Mouse (Mus musculus) olfactory bulb, adult 2 months (tissue): ENCODE measurements around the gene Olfr111. TPM values are rescaled to one million over a fixed set of nuclear protein-coding genes. Genes with fewer than 3 reads are reported as not detected.

Experiments used
- H3K27ac ChIP-seq: fragments of 200-500 bp; 2 replicates; pipeline ENCODE4 v1.5.1; 2012; ENCODE audit warnings: low read depth, low read length; ENCODE audit not compliant: insufficient read depth
- H3K4me1 ChIP-seq: fragments of 200-500 bp; 2 replicates; pipeline ENCODE4 v1.6.1; 2012; ENCODE audit warnings: low read length; ENCODE audit not compliant: control insufficient read depth, insufficient read depth
- H3K4me3 ChIP-seq: fragments of 200-500 bp; 2 replicates; pipeline ENCODE4 v1.5.1; 2012; ENCODE audit warnings: mild to moderate bottlenecking, low read depth, low read length, moderate library complexity; ENCODE audit not compliant: insufficient read depth
- CTCF ChIP-seq: fragments of 200-500 bp; IDR thresholded peaks from 2 replicates; pipeline ENCODE4 v1.5.1; 2012; ENCODE audit warnings: low read depth, mild to moderate bottlenecking, low read length, moderate library complexity; ENCODE audit not compliant: insufficient read depth
- POLR2A ChIP-seq: fragments of 200-500 bp; IDR thresholded peaks from 2 replicates; pipeline ENCODE4 v1.6.1; 2012; ENCODE audit warnings: mild to moderate bottlenecking, low read depth, low read length, moderate library complexity; ENCODE audit not compliant: insufficient read depth
- WGBS: fragments of 180-500 bp; shearing (Covaris S2); methylation state at CpG from one replicate; pipeline ENCODE4 v1.1.7; 2018; 5-methylcytosine and 5-hydroxymethylcytosine counted together
- polyA plus RNA-seq: library from polyadenylated mRNA; stranded (reverse); fragments of >200 nt; gene quantifications from 2 replicates; pipeline ENCODE4 v1.2.4, GENCODE M21; 2012; ENCODE audit warnings: low replicate concordance; ENCODE audit not compliant: missing spikeins, insufficient read depth, insufficient read length

Gene Olfr111
- polyA plus RNA-seq, 1 experiment: not detected

DNA sequence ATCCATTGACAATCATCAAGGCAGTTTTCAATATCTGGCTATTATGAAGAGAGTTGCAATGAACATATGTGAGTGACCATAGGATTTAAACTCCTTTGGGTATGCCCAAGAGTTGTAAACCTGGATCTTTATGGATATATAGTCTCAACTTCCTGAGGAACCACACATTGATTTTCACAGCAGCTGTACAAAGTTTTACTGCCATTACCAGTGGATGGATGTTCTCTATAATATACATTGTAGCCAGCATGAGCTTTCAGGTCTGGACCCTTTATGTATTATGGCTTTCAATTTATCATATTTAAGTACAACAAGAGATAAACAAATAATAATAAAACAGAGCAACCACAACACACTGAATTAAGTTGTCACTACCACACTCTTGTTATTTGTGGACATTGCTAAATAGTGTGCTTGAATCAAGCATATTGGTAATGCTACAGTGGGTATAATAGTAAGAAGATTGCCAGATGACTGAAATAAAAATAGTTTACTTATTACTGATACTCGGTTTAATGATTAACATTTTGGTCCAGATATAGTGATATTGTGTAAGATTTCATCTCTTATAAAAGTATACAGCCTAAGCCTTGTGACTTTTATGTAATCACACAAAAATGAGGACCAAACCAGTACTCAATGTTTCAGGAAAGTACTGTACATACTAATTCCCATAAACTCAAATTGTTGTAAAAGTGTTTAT lies 51.2 kb downstream of the Olfr111 start:
- 48% methylated on average over 1 of the region's 1 CpGs for WGBS
- H3K4me3 ChIP-seq: no peak overlapping the region
- no peak for TF ChIP-seq CTCF
- no peak for TF ChIP-seq POLR2A
- no peaks in the 10 kb centered on the region for H3K4me1 ChIP-seq
- no peak overlapping the region for H3K27ac ChIP-seq

DNA sequence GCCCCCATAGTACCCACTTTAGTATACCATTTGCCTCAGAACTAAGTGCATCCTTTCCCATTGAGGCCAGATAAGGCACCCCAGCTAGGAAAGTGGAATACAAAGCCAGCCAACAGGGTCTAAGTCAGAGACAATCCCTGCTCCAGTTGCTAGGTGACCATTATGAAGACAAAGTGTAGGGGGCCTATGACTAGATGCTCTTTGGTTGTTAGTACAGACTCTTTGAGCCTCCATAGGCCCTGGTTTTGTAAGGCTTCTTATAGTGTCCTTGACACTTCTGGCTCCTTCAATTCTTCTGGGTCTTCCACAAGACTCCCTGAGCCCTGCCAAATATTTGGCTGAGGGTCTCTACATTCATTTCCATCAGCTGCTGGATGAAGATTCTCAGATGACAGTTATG lies 61.5 kb downstream of the Olfr111 start, which contains the start of gene Olfr112:
TSS of gene Olfr112 (minus strand) at position 101 of the 400 bp plus-strand sequence.
- no peak for TF ChIP-seq CTCF
- no peak for TF ChIP-seq POLR2A
- no peak within 1 kb of the TSS for H3K4me3 ChIP-seq
- H3K27ac ChIP-seq: no peak within 1 kb of the TSS
- no peaks in the 10 kb centered on the region for H3K4me1 ChIP-seq

DNA sequence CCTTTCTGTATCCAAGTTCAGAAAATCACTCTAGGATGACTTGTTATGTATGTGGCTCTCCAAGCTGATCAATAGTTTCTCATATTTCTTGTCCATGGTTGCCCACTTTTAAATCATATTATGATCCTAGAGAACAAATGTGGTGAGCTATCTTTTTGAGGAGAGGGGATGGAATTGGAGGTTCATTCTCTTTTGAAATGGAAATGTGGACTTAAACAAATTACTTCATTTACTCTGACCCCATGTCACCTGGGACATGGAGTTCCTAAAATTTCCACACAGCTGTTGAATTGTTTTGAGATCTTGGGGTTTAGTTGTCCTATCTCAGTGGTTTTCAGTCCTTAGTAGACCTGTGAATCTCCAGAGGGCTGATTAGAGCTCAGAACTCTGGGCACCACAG lies 69.7 kb downstream of the Olfr111 start, which contains the start of gene Olfr113:
TSS of gene Olfr113 (minus strand) at position 101 of the 400 bp plus-strand sequence.
- TF ChIP-seq CTCF (no peak), POLR2A (no peak)
- H3K27ac ChIP-seq: no peak within 1 kb of the TSS
- no peak within 1 kb of the TSS for H3K4me3 ChIP-seq
- no peaks in the 10 kb centered on the region for H3K4me1 ChIP-seq

Other genes with a start within 250 kb of the Olfr111 start
- not detected in 2 replicates for gene Olfr98, start 244.3 kb upstream of the Olfr111 start, polyA plus RNA-seq
- gene H2-M3, start 237.8 kb upstream of the Olfr111 start, polyA plus RNA-seq: not detected in 2 replicates
- gene Olfr99, start 224.6 kb upstream of the Olfr111 start, polyA plus RNA-seq: not detected in 2 replicates
- gene Olfr101, start 203.7 kb upstream of the Olfr111 start, polyA plus RNA-seq: not detected in 2 replicates
- not detected in 2 replicates for gene Olfr102, start 191.0 kb upstream of the Olfr111 start, polyA plus RNA-seq
- not detected in 2 replicates for gene Olfr103, start 168.3 kb upstream of the Olfr111 start, polyA plus RNA-seq
- not detected in 2 replicates for gene Olfr104-ps, start 148.4 kb upstream of the Olfr111 start, polyA plus RNA-seq
- gene Olfr105-ps, start 129.0 kb upstream of the Olfr111 start, polyA plus RNA-seq: not detected in 2 replicates
- gene Olfr106-ps, start 117.6 kb upstream of the Olfr111 start, polyA plus RNA-seq: not detected in 2 replicates
- gene Olfr107, start 108.8 kb upstream of the Olfr111 start, polyA plus RNA-seq: not detected in 2 replicates
- not detected in 2 replicates for gene Olfr108, start 62.5 kb upstream of the Olfr111 start, polyA plus RNA-seq
- not detected in 2 replicates for gene Olfr109, start 49.1 kb upstream of the Olfr111 start, polyA plus RNA-seq
- not detected in 2 replicates for gene H2-M2, start 24.5 kb upstream of the Olfr111 start, polyA plus RNA-seq
- not detected in 2 replicates for gene Olfr110, start 15.6 kb upstream of the Olfr111 start, polyA plus RNA-seq
- not detected in 2 replicates for gene Olfr112, start 61.4 kb downstream of the Olfr111 start, polyA plus RNA-seq
- not detected in 2 replicates for gene Olfr113, start 69.6 kb downstream of the Olfr111 start, polyA plus RNA-seq
- gene Olfr114, start 84.7 kb downstream of the Olfr111 start, polyA plus RNA-seq: not detected in 2 replicates
- not detected in 2 replicates for gene Olfr115, start 119.1 kb downstream of the Olfr111 start, polyA plus RNA-seq
- gene Olfr116, start 119.2 kb downstream of the Olfr111 start, polyA plus RNA-seq: not detected in 2 replicates
- gene Olfr117, start 155.8 kb downstream of the Olfr111 start, polyA plus RNA-seq: not detected in 2 replicates
- not detected in 2 replicates for gene Olfr118, start 159.0 kb downstream of the Olfr111 start, polyA plus RNA-seq
- gene Olfr119, start 188.5 kb downstream of the Olfr111 start, polyA plus RNA-seq: not detected in 2 replicates
- gene Olfr120, start 213.8 kb downstream of the Olfr111 start, polyA plus RNA-seq: not detected in 2 replicates
- not detected in 2 replicates for gene Olfr121, start 240.8 kb downstream of the Olfr111 start, polyA plus RNA-seq